Mouse (Mus musculus): ENCODE data around the gene Gm49358. TPM values are rescaled to one million over a fixed set of nuclear protein-coding genes. Genes with fewer than 3 reads are reported as not detected.
A peak's percentile ranks its signal among the peaks of the same experiment; 100 is the strongest.

Gene Gm49358
- polyA plus RNA-seq, 1 experiment from 2014 or later, result not detected

DNA sequence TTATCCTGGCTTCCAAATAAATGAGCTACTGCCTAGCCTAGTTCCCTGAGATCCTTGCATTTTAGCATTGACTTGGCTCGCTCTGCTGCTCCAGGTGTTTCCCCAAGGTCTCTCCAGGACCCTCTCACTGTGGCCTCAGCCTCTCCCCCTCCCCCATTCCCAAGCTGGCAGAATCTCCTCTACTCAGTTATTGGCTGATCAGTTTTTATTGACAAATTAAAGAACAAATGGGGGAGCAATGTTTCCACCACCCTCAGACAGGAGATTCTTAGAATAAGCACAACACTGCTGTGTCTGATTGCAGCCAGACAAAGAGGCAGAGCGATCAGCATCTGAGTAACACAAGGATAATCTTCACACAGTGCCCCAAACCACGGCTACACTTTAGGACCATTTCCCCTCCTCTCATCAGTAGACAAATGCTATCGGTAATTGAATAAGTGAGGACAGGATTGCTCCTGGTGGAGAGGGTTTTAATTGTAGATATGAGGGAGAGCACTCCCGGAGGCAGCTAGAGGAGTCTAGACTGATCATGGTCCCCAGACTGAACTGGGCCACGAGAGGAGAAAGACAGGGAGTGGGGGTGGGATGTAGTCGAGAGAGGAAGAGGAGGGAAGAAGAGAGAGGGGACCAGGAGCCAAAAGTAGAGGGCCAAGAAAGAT is 1.9 kb upstream of the Gm49358 start:
- Histone ChIP-seq H3K36me3 (ENCODE audit: insufficient read depth, low read length) (no peaks in the 10 kb centered on the region), H3K27ac (no peak overlapping the region), H3K4me2 (ENCODE audit: low read length) (no peak overlapping the region), H3K9me3 (replicated peaks; ENCODE audit: low read length) (no peaks in the 10 kb centered on the region), H3K9ac (ENCODE audit: low read depth, low read length) (no peak overlapping the region), H3K27me3 (ENCODE audit: insufficient read depth, low read length) (no peaks in the 10 kb centered on the region), H3K4me1 (replicated peaks; ENCODE audit: insufficient read depth, low read length) (no peaks in the 10 kb centered on the region), H3K4me3 (replicated peaks; ENCODE audit: low read depth, low read length) (no peak overlapping the region)
- TF ChIP-seq CTCF (IDR thresholded peaks at IDR 0.05; ENCODE audit: low read depth), result no peak
- no peak for ATAC-seq (replicated peaks; ENCODE audit: low FRiP score, low read depth)
- WGBS, result 32% methylated on average over 7 of the region's 7 CpGs
- no peak for DNase-seq (ENCODE audit: low spot score)

DNA sequence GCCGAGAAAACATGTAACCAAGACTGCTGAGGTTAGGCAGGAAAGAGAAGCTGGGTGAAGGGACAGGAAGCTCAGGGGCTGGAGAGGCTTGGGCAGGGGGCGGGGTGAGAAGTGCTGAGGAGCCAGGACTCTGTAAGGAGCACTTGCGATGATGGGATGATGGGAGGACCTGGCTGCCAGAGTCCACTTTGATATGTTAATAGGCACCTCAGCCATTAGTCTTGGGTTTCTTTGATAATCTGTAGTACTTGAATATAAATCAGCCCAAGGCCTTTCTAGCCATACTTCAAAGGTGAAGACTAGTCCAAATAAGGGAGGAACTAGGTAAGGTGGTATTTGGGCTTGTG is 1.4 kb upstream of the Gm49358 start:
- no peak overlapping the region for H3K4me2 ChIP-seq (ENCODE audit: low read length)

DNA sequence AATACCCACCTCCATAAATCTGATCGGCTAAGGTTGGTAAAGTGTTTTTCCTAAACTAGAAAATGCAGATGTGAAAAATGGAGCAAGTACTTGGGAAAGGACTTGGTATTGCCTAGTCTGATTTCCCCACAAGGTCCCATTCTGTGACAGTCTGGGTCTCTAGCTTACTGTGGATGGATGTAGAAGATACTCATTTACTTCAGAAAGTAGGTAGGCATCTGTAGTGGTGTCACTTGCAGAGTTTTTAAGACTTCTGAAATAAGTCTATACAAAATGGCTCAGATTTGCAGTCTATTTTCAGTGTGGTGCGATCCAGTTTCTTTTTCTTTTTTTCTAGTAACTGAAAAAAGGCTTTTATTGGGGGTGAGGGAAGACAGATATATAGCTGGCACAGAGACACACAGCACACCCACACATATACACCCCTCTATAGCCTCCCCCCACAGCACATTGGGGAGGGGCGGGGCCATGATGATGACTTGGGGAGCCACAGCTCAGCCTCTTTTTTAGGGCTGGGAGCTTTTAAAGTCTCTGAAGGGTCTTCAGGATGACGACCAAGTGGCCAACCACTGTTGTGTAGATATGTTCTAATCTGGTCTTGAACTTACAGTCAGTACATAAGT is 1.7 kb downstream of the Gm49358 start:
- Histone ChIP-seq H3K4me3 (replicated peaks; ENCODE audit: low read depth, low read length) (no peak overlapping the region), H3K27me3 (ENCODE audit: insufficient read depth, low read length) (no peaks in the 10 kb centered on the region), H3K4me2 (ENCODE audit: low read length) (no peak overlapping the region), H3K36me3 (ENCODE audit: insufficient read depth, low read length) (no peaks in the 10 kb centered on the region), H3K4me1 (replicated peaks; ENCODE audit: insufficient read depth, low read length) (no peaks in the 10 kb centered on the region), H3K27ac (no peak overlapping the region), H3K9ac (ENCODE audit: low read depth, low read length) (no peak overlapping the region), H3K9me3 (replicated peaks; ENCODE audit: low read length) (no peaks in the 10 kb centered on the region)
- DNase-seq (ENCODE audit: low spot score), result no peak
- ATAC-seq (replicated peaks; ENCODE audit: low FRiP score, low read depth), result no peak
- TF ChIP-seq CTCF (IDR thresholded peaks at IDR 0.05; ENCODE audit: low read depth), result no peak
- 84% methylated on average over 4 of the region's 4 CpGs for WGBS

More for the DNA sequence above, 1.4 kb upstream of the Gm49358 start:
- H3K9ac ChIP-seq (ENCODE audit: low read depth, low read length), result no peak overlapping the region
- DNase-seq (ENCODE audit: low spot score) (no peak), ATAC-seq (replicated peaks; ENCODE audit: low FRiP score, low read depth) (no peak)
- H3K4me3 ChIP-seq (replicated peaks; ENCODE audit: low read depth, low read length), result no peak overlapping the region
- 55% methylated on average over 3 of the region's 3 CpGs for WGBS
- H3K36me3 ChIP-seq (ENCODE audit: insufficient read depth, low read length), result no peaks in the 10 kb centered on the region
- no peak for TF ChIP-seq CTCF (IDR thresholded peaks at IDR 0.05; ENCODE audit: low read depth)
- no peaks in the 10 kb centered on the region for H3K9me3 ChIP-seq (replicated peaks; ENCODE audit: low read length)
- no peaks in the 10 kb centered on the region for H3K27me3 ChIP-seq (ENCODE audit: insufficient read depth, low read length)
- H3K4me1 ChIP-seq (replicated peaks; ENCODE audit: insufficient read depth, low read length), result no peaks in the 10 kb centered on the region
- no peak overlapping the region for H3K27ac ChIP-seq

DNA sequence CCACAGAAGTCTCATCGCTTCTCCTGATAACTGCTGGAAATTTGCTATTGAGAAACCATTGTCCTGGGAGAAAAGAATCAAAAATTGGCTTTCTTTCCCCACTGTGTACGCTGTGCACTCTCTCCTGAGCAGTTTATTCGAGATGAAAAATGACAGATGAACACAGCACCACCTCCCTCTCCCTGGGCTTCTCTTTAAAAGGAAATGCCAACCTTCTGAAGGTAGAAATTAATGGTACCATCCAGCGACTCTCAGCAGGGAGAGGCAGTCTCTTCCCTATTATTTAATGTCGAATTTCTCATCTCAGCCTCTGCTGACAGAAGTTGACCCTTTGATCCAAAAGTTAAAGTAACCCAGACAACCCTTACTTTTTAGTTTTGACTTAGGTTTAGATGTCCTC is 5.4 kb downstream of the Gm49358 start:
- Histone ChIP-seq H3K27me3 (ENCODE audit: insufficient read depth, low read length) (no peaks in the 10 kb centered on the region), H3K4me1 (replicated peaks; ENCODE audit: insufficient read depth, low read length) (no peaks in the 10 kb centered on the region), H3K36me3 (ENCODE audit: insufficient read depth, low read length) (no peaks in the 10 kb centered on the region), H3K4me3 (replicated peaks; ENCODE audit: low read depth, low read length) (no peak overlapping the region), H3K27ac (no peak overlapping the region), H3K9ac (ENCODE audit: low read depth, low read length) (no peak overlapping the region), H3K9me3 (replicated peaks; ENCODE audit: low read length) (no peaks in the 10 kb centered on the region), H3K4me2 (ENCODE audit: low read length) (no peak overlapping the region)
- no peak for ATAC-seq (replicated peaks; ENCODE audit: low FRiP score, low read depth)
- TF ChIP-seq CTCF (IDR thresholded peaks at IDR 0.05; ENCODE audit: low read depth), result no peak
- WGBS, result 65% methylated on average over 5 of the region's 5 CpGs
- DNase-seq (ENCODE audit: low spot score), result no peak

DNA sequence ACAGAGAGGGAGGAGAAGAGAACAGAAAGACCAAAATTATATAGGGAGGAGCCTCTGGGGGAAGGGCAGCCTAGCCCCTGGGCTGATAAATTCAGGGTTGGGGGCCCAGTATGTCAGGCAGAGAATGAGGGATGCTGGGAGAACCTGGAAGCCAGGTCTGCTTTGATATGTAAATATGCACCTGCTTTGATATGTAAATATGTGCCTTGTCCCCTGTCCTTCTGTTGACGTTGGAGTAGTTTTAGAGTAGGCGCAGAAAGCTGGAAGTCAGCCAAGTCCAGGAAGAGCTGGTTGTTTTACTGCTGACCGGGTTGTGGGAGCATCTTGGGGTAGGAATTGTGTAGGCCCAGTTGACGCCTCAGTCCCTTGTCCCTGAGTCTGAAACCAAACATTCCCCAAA is 6.0 kb downstream of the Gm49358 start:
- no peak overlapping the region for H3K9ac ChIP-seq (ENCODE audit: low read depth, low read length)
- ATAC-seq (replicated peaks; ENCODE audit: low FRiP score, low read depth) (no peak), DNase-seq (ENCODE audit: low spot score) (no peak)
- H3K36me3 ChIP-seq (ENCODE audit: insufficient read depth, low read length), result no peaks in the 10 kb centered on the region
- H3K4me3 ChIP-seq (replicated peaks; ENCODE audit: low read depth, low read length), result no peak overlapping the region
- no peak overlapping the region for H3K27ac ChIP-seq
- 29% methylated on average over 4 of the region's 4 CpGs for WGBS
- H3K9me3 ChIP-seq (replicated peaks; ENCODE audit: low read length), result no peaks in the 10 kb centered on the region
- H3K4me1 ChIP-seq (replicated peaks; ENCODE audit: insufficient read depth, low read length), result no peaks in the 10 kb centered on the region
- TF ChIP-seq CTCF (IDR thresholded peaks at IDR 0.05; ENCODE audit: low read depth), result no peak
- H3K27me3 ChIP-seq (ENCODE audit: insufficient read depth, low read length), result no peaks in the 10 kb centered on the region
- no peak overlapping the region for H3K4me2 ChIP-seq (ENCODE audit: low read length)

DNA sequence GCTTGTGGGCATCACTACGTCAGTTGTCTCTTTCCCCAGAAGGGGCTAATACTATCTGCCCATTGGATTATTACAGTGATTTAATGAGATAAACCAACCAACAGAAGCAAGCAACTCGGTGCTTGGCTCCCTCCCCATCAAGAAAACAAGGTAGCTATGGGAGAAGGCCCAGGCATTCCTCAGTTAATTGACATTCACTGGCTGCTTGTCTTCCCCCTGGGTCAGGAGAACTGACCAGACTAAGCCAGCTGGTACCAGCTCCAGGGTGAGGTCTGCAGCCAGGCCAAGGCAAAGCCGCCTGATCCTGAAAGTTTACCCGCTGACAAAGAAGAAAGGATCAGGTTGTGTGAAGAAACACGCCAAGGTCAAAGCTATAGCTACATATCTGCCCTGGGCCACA is 7.9 kb downstream of the Gm49358 start:
- no peak; the same call in 1 of the 2 replicates for ATAC-seq (replicated peaks; ENCODE audit: low FRiP score, low read depth)
- peak overlapping the region; percentile 10; the same call in 1 of the 2 replicates for H3K27ac ChIP-seq

More for the DNA sequence above, 7.9 kb downstream of the Gm49358 start:
- Histone ChIP-seq H3K9ac (ENCODE audit: low read depth, low read length) (no peak overlapping the region), H3K4me2 (ENCODE audit: low read length) (no peak overlapping the region), H3K4me3 (replicated peaks; ENCODE audit: low read depth, low read length) (no peak overlapping the region), H3K27me3 (ENCODE audit: insufficient read depth, low read length) (no peaks in the 10 kb centered on the region), H3K36me3 (ENCODE audit: insufficient read depth, low read length) (no peaks in the 10 kb centered on the region), H3K4me1 (replicated peaks; ENCODE audit: insufficient read depth, low read length) (no peaks in the 10 kb centered on the region), H3K9me3 (replicated peaks; ENCODE audit: low read length) (no peaks in the 10 kb centered on the region)
- WGBS, result 68% methylated on average over 5 of the region's 5 CpGs
- DNase-seq (ENCODE audit: low spot score), result no peak
- no peak for TF ChIP-seq CTCF (IDR thresholded peaks at IDR 0.05; ENCODE audit: low read depth)

All from kidney, postnatal 0 days (tissue).